Mouse (Mus musculus): Measurements from ENCODE around the gene Ubald2. TPM values are rescaled to one million over a fixed set of nuclear protein-coding genes. Genes with fewer than 3 reads are reported as not detected.

Ubald2 gene
- polyA plus RNA-seq, 1 experiment: 443 TPM

DNA sequence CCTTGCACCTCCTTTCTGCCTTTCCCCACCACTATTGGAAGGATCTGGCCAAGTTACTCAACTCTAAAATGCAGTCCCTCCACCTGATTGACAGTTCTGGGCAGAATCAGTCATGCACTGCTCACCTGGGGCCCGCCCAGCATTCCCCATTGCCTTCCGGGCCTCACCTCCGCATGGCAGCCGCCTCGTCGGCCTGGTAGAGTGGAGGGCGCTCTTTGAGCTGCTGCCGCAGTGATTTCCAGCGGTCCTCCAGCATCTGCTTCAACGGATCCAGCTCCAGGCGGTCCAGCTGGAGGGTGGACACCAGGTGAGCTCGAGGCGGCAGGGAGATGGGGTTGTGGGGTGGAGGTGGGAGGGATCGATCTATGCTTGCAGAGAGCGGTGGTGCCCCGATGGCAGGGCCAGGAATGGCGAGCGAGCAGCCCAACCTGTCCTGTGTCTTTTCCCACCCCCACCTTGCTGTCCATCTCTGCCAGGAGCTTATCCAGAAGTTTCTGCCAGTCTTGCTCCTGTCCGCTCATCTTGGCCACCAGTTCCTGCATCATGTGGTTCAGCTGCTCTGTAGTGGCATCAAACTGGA is 12.5 kb downstream of the Ubald2 start:
- no peak overlapping the region for H3K27ac ChIP-seq (ENCODE audit: insufficient read depth, low read length)
- 0 out of 2 replicates have a peak, but pooled peaks cover 2% of the 10 kb centered on the region for H3K9me3 ChIP-seq (replicated peaks; ENCODE audit: control insufficient read depth, insufficient read depth, low read length, poor library complexity, severe bottlenecking)
- no peaks in the 10 kb centered on the region for H3K27me3 ChIP-seq (ENCODE audit: control insufficient read depth, insufficient read depth, low read length, poor library complexity, severe bottlenecking)
- TF ChIP-seq CTCF (IDR thresholded peaks at IDR 0.05; ENCODE audit: low read depth, low read length): no peak
- TF ChIP-seq POLR2A (IDR thresholded peaks at IDR 0.05; ENCODE audit: insufficient read depth, low read length): no peak
- TF ChIP-seq EP300 (IDR thresholded peaks at IDR 0.05; ENCODE audit: insufficient read depth, low read depth, low read length): no peak
- H3K9ac ChIP-seq (ENCODE audit: low read depth, poor library complexity, severe bottlenecking): peak overlapping the region; percentile 31; the same call in 1 of the 2 replicates
- peak overlapping the region; percentile 53 for H3K4me3 ChIP-seq (ENCODE audit: low read depth, low read length)
- peaks cover 6% of the 10 kb centered on the region for H3K4me1 ChIP-seq (ENCODE audit: control insufficient read depth, insufficient read depth, low read length)
- H3K36me3 ChIP-seq (ENCODE audit: control insufficient read depth, insufficient read depth, low read length, poor library complexity, severe bottlenecking): no peaks in the 10 kb centered on the region

DNA sequence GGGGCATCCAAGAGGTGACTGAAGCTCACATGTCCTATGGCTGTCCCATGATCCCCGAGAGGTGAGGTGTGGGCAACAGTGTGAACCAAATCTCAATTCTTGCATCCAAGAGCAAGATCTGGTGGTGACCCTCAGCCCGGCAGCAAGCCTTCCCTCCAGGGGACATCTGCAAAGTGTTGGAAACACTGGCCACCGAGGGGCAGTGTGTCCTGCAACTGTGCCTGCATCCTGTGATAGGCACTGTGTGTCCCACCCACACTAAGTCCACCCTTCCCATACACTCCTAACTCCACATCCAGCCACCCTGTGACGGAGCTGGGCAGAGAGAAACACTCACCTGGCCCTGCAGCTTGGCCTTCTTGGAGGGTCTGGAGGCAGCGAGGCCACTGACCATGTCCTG is 13.9 kb downstream of the Ubald2 start:
- H3K4me3 ChIP-seq (ENCODE audit: low read depth, low read length): no peak overlapping the region
- no peak overlapping the region for H3K9ac ChIP-seq (ENCODE audit: low read depth, poor library complexity, severe bottlenecking)
- H3K27me3 ChIP-seq (ENCODE audit: control insufficient read depth, insufficient read depth, low read length, poor library complexity, severe bottlenecking): no peaks in the 10 kb centered on the region
- no peaks in the 10 kb centered on the region for H3K36me3 ChIP-seq (ENCODE audit: control insufficient read depth, insufficient read depth, low read length, poor library complexity, severe bottlenecking)
- 0 out of 2 replicates have a peak, but pooled peaks cover 2% of the 10 kb centered on the region for H3K9me3 ChIP-seq (replicated peaks; ENCODE audit: control insufficient read depth, insufficient read depth, low read length, poor library complexity, severe bottlenecking)
- H3K27ac ChIP-seq (ENCODE audit: insufficient read depth, low read length): no peak overlapping the region
- peaks cover 6% of the 10 kb centered on the region for H3K4me1 ChIP-seq (ENCODE audit: control insufficient read depth, insufficient read depth, low read length)
- TF ChIP-seq CTCF (IDR thresholded peaks at IDR 0.05; ENCODE audit: low read depth, low read length) (no peak), EP300 (IDR thresholded peaks at IDR 0.05; ENCODE audit: insufficient read depth, low read depth, low read length) (no peak), POLR2A (IDR thresholded peaks at IDR 0.05; ENCODE audit: insufficient read depth, low read length) (no peak)

DNA sequence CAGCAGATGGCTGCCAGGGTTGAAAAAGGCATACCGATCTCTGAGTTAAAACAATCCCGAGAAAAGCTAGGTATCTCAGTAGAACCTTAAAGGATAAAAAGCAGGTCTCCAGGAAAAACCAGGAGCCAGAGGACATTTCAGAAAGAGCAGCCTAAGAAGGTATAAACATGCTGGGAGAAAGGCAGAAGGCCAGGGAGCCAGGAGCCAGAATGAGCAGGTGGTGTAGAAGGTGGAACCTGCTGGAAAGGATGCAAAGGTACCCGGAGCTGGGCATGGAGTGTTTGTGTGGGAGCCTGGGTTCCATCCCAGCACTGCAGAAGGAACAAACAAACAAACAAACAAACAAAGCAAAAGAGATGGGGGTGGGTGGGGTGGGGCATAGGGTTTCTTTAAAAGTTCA is 15.4 kb downstream of the Ubald2 start:
- Histone ChIP-seq H3K4me3 (ENCODE audit: low read depth, low read length) (no peak overlapping the region), H3K9ac (ENCODE audit: low read depth, poor library complexity, severe bottlenecking) (no peak overlapping the region), H3K36me3 (ENCODE audit: control insufficient read depth, insufficient read depth, low read length, poor library complexity, severe bottlenecking) (no peaks in the 10 kb centered on the region), H3K4me1 (ENCODE audit: control insufficient read depth, insufficient read depth, low read length) (peaks cover 3% of the 10 kb centered on the region), H3K27ac (ENCODE audit: insufficient read depth, low read length) (no peak overlapping the region), H3K27me3 (ENCODE audit: control insufficient read depth, insufficient read depth, low read length, poor library complexity, severe bottlenecking) (no peaks in the 10 kb centered on the region), H3K9me3 (replicated peaks; ENCODE audit: control insufficient read depth, insufficient read depth, low read length, poor library complexity, severe bottlenecking) (0 out of 2 replicates have a peak, but pooled peaks cover 2% of the 10 kb centered on the region)
- TF ChIP-seq EP300 (IDR thresholded peaks at IDR 0.05; ENCODE audit: insufficient read depth, low read depth, low read length): no peak
- TF ChIP-seq CTCF (IDR thresholded peaks at IDR 0.05; ENCODE audit: low read depth, low read length): no peak
- no peak for TF ChIP-seq POLR2A (IDR thresholded peaks at IDR 0.05; ENCODE audit: insufficient read depth, low read length)

DNA sequence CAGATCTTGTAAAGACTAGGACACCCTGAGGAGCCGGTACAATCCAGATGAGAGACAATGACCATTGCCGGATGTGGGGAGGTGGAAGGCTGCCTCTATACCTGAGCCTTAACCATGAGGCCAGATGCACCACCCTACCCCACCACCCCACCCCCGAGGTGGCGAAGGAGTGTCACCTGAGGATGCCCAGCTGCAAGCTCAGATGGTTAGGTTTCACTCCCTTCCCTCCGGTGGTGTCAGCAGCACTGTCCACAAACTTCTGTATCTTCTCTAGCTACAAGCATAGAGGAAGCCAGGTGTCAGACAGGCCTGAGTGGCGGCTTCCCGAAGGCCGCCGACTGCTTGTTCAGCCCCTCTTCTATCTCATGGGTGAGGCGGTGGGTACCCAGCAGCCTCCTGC is 20.0 kb downstream of the Ubald2 start:
- TF ChIP-seq CTCF (IDR thresholded peaks at IDR 0.05; ENCODE audit: low read depth, low read length) (no peak), POLR2A (IDR thresholded peaks at IDR 0.05; ENCODE audit: insufficient read depth, low read length) (no peak), EP300 (IDR thresholded peaks at IDR 0.05; ENCODE audit: insufficient read depth, low read depth, low read length) (no peak)

DNA sequence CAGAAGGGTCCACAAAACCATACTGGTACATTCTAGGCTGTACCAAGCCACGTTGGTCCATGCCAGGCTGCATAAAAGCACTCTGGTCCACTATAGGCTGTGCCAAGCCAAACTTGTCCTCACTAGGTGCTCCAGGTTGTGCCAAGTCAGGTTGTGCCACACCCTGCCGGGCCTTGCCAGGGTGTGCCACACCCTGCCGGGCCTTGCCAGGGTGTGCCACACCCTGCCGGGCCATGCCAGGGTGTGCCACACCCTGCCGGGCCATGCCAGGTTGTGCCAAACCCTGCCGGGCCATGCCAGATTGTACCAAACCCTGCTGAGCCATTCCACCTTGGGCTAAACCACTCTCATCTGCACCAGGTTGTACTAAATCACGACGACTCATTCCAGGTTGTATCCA is 22.3 kb downstream of the Ubald2 start:
- no peak overlapping the region for H3K27ac ChIP-seq (ENCODE audit: insufficient read depth, low read length)
- H3K4me1 ChIP-seq (ENCODE audit: control insufficient read depth, insufficient read depth, low read length): no peaks in the 10 kb centered on the region
- no peak overlapping the region for H3K9ac ChIP-seq (ENCODE audit: low read depth, poor library complexity, severe bottlenecking)
- no peaks in the 10 kb centered on the region for H3K9me3 ChIP-seq (replicated peaks; ENCODE audit: control insufficient read depth, insufficient read depth, low read length, poor library complexity, severe bottlenecking)
- no peaks in the 10 kb centered on the region for H3K36me3 ChIP-seq (ENCODE audit: control insufficient read depth, insufficient read depth, low read length, poor library complexity, severe bottlenecking)
- no peaks in the 10 kb centered on the region for H3K27me3 ChIP-seq (ENCODE audit: control insufficient read depth, insufficient read depth, low read length, poor library complexity, severe bottlenecking)
- TF ChIP-seq EP300 (IDR thresholded peaks at IDR 0.05; ENCODE audit: insufficient read depth, low read depth, low read length) (no peak), CTCF (IDR thresholded peaks at IDR 0.05; ENCODE audit: low read depth, low read length) (no peak), POLR2A (IDR thresholded peaks at IDR 0.05; ENCODE audit: insufficient read depth, low read length) (no peak)
- no peak overlapping the region for H3K4me3 ChIP-seq (ENCODE audit: low read depth, low read length)

More for the DNA sequence above, 20.0 kb downstream of the Ubald2 start:
- Histone ChIP-seq H3K36me3 (ENCODE audit: control insufficient read depth, insufficient read depth, low read length, poor library complexity, severe bottlenecking) (no peaks in the 10 kb centered on the region), H3K9ac (ENCODE audit: low read depth, poor library complexity, severe bottlenecking) (no peak overlapping the region), H3K27ac (ENCODE audit: insufficient read depth, low read length) (no peak overlapping the region), H3K9me3 (replicated peaks; ENCODE audit: control insufficient read depth, insufficient read depth, low read length, poor library complexity, severe bottlenecking) (0 out of 2 replicates have a peak, but pooled peaks cover 2% of the 10 kb centered on the region), H3K4me3 (ENCODE audit: low read depth, low read length) (no peak overlapping the region), H3K4me1 (ENCODE audit: control insufficient read depth, insufficient read depth, low read length) (no peaks in the 10 kb centered on the region), H3K27me3 (ENCODE audit: control insufficient read depth, insufficient read depth, low read length, poor library complexity, severe bottlenecking) (no peaks in the 10 kb centered on the region)

DNA sequence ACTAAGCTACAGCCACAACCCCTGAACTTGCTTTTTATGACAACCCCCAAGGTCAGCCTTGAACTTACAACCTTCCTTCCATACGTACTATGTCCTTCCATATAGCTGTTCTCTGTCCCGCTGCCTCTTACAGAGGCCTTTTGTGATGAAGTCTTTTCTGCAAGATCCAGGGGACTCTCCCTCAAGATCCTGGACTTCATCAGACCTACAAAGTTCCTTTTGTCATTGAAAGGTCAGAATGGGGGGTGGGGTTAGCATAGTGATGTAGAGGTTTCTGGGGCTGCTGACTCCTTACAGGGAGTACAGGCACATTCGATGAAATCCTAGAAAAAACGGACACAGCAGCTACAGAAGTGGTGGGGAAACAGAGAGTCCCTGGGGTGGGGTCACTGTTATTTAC is 25.9 kb downstream of the Ubald2 start:
- TF ChIP-seq EP300 (IDR thresholded peaks at IDR 0.05; ENCODE audit: insufficient read depth, low read depth, low read length) (no peak), CTCF (IDR thresholded peaks at IDR 0.05; ENCODE audit: low read depth, low read length) (no peak)
- Histone ChIP-seq H3K27ac (ENCODE audit: insufficient read depth, low read length) (no peak overlapping the region), H3K4me3 (ENCODE audit: low read depth, low read length) (no peak overlapping the region), H3K4me1 (ENCODE audit: control insufficient read depth, insufficient read depth, low read length) (no peaks in the 10 kb centered on the region), H3K36me3 (ENCODE audit: control insufficient read depth, insufficient read depth, low read length, poor library complexity, severe bottlenecking) (no peaks in the 10 kb centered on the region), H3K9me3 (replicated peaks; ENCODE audit: control insufficient read depth, insufficient read depth, low read length, poor library complexity, severe bottlenecking) (no peaks in the 10 kb centered on the region), H3K27me3 (ENCODE audit: control insufficient read depth, insufficient read depth, low read length, poor library complexity, severe bottlenecking) (no peaks in the 10 kb centered on the region), H3K9ac (ENCODE audit: low read depth, poor library complexity, severe bottlenecking) (no peak overlapping the region)
